Mouse (Mus musculus) cerebellum, adult 11-12 months (tissue): Measurements from ENCODE around the gene Ccdc148.

Source experiments
- DNase-seq: peaks from one replicate; pipeline ENCODE4 v3.0.0; 2022

Ccdc148 gene

DNA sequence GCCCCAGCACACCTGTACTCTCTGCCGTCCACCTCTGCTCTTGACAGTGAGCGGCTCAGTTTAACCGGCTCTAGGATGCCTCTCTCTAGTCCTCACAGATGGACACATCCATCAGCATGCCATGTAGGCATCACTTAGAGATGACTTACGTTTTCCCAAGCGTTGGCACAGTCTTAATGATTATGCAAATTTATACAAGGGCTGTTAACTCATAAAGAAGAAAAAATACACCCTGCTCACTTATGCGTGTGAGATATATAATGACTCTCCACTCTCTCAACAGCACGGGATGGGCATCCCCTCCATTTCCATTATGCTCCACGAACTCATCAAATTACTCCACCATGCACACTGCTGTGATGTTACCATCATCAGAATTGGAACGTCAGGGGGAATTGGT is 386.6 kb downstream of the Ccdc148 start:
- no peak for DNase-seq
